Mouse (Mus musculus): Measurements from ENCODE around the gene Gpatch4. TPM values are rescaled to one million over a fixed set of nuclear protein-coding genes. Genes with fewer than 3 reads are reported as not detected.

Gene Gpatch4
- polyA plus RNA-seq, 1 experiment from 2014 or later: 23.9 TPM

DNA sequence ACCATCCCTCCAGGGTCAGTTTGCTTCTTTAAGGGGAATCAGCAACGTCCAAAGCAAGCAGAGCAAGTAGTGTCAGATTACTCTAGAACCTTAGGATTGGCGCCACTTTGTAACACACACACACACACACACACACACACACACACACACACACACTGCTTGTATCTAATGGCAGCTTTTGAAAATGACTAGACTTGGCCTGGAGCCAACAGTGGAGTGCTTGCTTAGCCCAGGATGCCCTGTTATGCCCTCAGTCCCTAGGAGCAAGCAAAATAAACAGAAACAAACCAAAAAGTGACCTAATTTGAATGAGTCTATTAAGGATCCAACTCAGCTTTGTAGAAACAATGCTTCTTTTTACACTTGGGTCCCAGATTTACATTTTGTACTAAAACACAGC lies 25.5 kb downstream of the Gpatch4 start:
- 34% methylated on average over 2 of the region's 2 CpGs for WGBS (ENCODE audit: insufficient replicate concordance)
- no peak overlapping the region for H3K27ac ChIP-seq (ENCODE audit: low read depth, low read length)

DNA sequence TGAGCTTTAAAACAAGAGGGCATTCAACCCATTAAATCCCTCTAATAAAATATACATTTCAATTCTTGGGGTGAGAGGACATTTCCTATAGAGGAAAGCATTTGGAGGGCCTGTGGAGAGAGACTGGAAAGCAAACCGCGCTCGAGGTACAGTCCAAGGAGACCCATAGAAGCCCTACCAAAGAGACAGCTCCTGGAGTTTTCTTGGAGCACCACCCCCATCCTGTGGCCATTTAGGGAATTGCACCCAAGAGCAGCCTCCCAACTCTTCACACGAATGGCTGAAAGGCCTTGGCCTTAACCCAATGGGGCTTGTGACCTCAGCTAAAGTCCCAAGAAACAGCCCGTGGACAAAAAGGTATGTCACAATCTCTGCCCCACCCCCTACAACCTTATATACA lies 28.9 kb downstream of the Gpatch4 start:
- H3K9me3 ChIP-seq (replicated peaks; ENCODE audit: control insufficient read depth, low read length): no peaks in the 10 kb centered on the region
- no peaks in the 10 kb centered on the region for H3K36me3 ChIP-seq (ENCODE audit: control insufficient read depth, insufficient read depth, low read length)
- H3K4me2 ChIP-seq: no peak overlapping the region
- no peaks in the 10 kb centered on the region for H3K4me1 ChIP-seq (ENCODE audit: control insufficient read depth, insufficient read depth, low read length)
- H3K9ac ChIP-seq (ENCODE audit: low read depth, low read length): no peak overlapping the region
- H3K27ac ChIP-seq (ENCODE audit: low read depth, low read length): no peak overlapping the region
- no peak overlapping the region for H3K4me3 ChIP-seq (ENCODE audit: low read depth, low read length)
- ATAC-seq (replicated peaks; ENCODE audit: insufficient number of reproducible peaks, low FRiP score, low TSS enrichment): no peak
- peaks cover 19% of the 10 kb centered on the region for H3K27me3 ChIP-seq (ENCODE audit: control insufficient read depth, insufficient read depth, low read length)
- 3% methylated on average over 5 of the region's 5 CpGs for WGBS (ENCODE audit: insufficient replicate concordance)

More for the DNA sequence above, 25.5 kb downstream of the Gpatch4 start:
- no peak for ATAC-seq (replicated peaks; ENCODE audit: insufficient number of reproducible peaks, low FRiP score, low TSS enrichment)
- no peak overlapping the region for H3K9ac ChIP-seq (ENCODE audit: low read depth, low read length)
- peaks cover 14% of the 10 kb centered on the region; the same call in 1 of the 2 replicates for H3K27me3 ChIP-seq (ENCODE audit: control insufficient read depth, insufficient read depth, low read length)
- no peaks in the 10 kb centered on the region for H3K36me3 ChIP-seq (ENCODE audit: control insufficient read depth, insufficient read depth, low read length)
- no peak overlapping the region for H3K4me3 ChIP-seq (ENCODE audit: low read depth, low read length)
- H3K4me1 ChIP-seq (ENCODE audit: control insufficient read depth, insufficient read depth, low read length): no peaks in the 10 kb centered on the region
- H3K9me3 ChIP-seq (replicated peaks; ENCODE audit: control insufficient read depth, low read length): no peaks in the 10 kb centered on the region
- H3K4me2 ChIP-seq: no peak overlapping the region

DNA sequence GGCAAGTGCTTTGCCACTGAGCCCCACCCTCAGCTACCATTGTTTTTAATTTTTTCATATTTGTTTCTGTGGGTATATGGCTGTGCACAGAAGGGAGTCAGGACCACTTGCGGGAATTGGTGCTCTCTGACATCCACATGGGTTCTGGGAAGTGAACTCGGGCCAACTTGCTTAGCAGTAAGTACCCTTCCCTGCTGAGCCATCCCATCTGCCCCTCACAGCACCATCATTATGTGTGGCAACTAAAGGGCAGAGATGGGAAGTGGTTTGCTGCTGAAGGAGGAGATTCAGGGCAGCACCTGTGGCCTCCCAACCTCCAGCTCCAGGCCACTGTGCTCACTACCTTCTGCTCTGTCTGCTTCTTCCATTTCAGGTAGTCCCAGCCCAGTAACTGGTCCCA lies 30.7 kb downstream of the Gpatch4 start:
- Histone ChIP-seq H3K27me3 (ENCODE audit: control insufficient read depth, insufficient read depth, low read length) (peaks cover 22% of the 10 kb centered on the region), H3K4me2 (no peak overlapping the region), H3K9me3 (replicated peaks; ENCODE audit: control insufficient read depth, low read length) (no peaks in the 10 kb centered on the region), H3K36me3 (ENCODE audit: control insufficient read depth, insufficient read depth, low read length) (no peaks in the 10 kb centered on the region), H3K4me1 (ENCODE audit: control insufficient read depth, insufficient read depth, low read length) (no peaks in the 10 kb centered on the region), H3K4me3 (ENCODE audit: low read depth, low read length) (no peak overlapping the region), H3K9ac (ENCODE audit: low read depth, low read length) (no peak overlapping the region), H3K27ac (ENCODE audit: low read depth, low read length) (no peak overlapping the region)
- 72% methylated on average over 2 of the region's 2 CpGs for WGBS (ENCODE audit: insufficient replicate concordance)
- no peak for ATAC-seq (replicated peaks; ENCODE audit: insufficient number of reproducible peaks, low FRiP score, low TSS enrichment)

DNA sequence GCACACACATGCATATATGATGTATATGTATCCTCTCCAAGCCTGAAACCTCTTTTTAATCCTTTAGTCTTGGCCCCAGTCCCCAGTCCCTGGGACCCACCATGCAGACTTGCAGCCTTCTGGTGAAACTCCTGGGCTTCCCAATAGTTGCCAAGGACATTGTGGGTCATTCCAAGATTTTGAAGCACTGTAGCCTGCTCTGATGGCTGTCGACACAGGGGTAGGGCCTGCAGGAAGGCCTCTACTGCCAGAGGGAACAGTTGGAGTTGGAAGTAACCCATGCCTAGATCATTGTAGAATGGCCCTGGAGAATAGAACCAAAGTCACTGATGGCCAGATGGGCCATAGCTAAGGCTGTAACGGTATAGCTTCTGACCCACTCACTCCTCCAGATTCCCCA lies 31.4 kb downstream of the Gpatch4 start:
- no peak overlapping the region for H3K27ac ChIP-seq (ENCODE audit: low read depth, low read length)
- H3K4me1 ChIP-seq (ENCODE audit: control insufficient read depth, insufficient read depth, low read length): no peaks in the 10 kb centered on the region
- no peaks in the 10 kb centered on the region for H3K36me3 ChIP-seq (ENCODE audit: control insufficient read depth, insufficient read depth, low read length)
- WGBS (ENCODE audit: insufficient replicate concordance): 50% methylated on average over 2 of the region's 2 CpGs
- H3K9ac ChIP-seq (ENCODE audit: low read depth, low read length): no peak overlapping the region
- no peak overlapping the region for H3K4me2 ChIP-seq
- no peak for ATAC-seq (replicated peaks; ENCODE audit: insufficient number of reproducible peaks, low FRiP score, low TSS enrichment)
- H3K9me3 ChIP-seq (replicated peaks; ENCODE audit: control insufficient read depth, low read length): no peaks in the 10 kb centered on the region
- no peak overlapping the region for H3K4me3 ChIP-seq (ENCODE audit: low read depth, low read length)
- peaks cover 21% of the 10 kb centered on the region for H3K27me3 ChIP-seq (ENCODE audit: control insufficient read depth, insufficient read depth, low read length)

DNA sequence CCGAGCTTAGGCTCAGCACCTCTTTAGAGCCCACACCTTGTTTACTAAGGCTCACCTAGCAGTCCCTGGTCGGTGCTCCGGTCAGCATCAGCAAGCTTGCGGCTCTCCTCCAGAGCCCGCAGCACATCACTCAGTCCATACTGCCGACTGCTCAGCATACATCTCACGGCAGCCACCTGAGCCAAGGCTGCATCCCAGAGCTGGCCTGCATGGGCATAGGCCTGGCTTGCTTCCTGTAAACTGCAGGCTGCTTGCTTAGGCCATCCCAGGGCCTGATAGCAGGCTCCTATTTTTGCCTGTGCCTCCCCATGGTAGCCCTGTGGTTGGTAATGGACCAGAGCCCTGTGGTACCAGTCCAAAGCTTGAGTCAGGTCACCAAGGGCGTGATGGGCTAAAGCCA lies 31.9 kb downstream of the Gpatch4 start:
- no peaks in the 10 kb centered on the region for H3K9me3 ChIP-seq (replicated peaks; ENCODE audit: control insufficient read depth, low read length)
- H3K36me3 ChIP-seq (ENCODE audit: control insufficient read depth, insufficient read depth, low read length): no peaks in the 10 kb centered on the region
- H3K4me3 ChIP-seq (ENCODE audit: low read depth, low read length): no peak overlapping the region
- H3K27me3 ChIP-seq (ENCODE audit: control insufficient read depth, insufficient read depth, low read length): peaks cover 18% of the 10 kb centered on the region
- no peak overlapping the region for H3K27ac ChIP-seq (ENCODE audit: low read depth, low read length)
- H3K4me1 ChIP-seq (ENCODE audit: control insufficient read depth, insufficient read depth, low read length): no peaks in the 10 kb centered on the region
- 77% methylated on average over 8 of the region's 8 CpGs for WGBS (ENCODE audit: insufficient replicate concordance)
- ATAC-seq (replicated peaks; ENCODE audit: insufficient number of reproducible peaks, low FRiP score, low TSS enrichment): no peak
- no peak overlapping the region for H3K9ac ChIP-seq (ENCODE audit: low read depth, low read length)
- H3K4me2 ChIP-seq: no peak overlapping the region

DNA sequence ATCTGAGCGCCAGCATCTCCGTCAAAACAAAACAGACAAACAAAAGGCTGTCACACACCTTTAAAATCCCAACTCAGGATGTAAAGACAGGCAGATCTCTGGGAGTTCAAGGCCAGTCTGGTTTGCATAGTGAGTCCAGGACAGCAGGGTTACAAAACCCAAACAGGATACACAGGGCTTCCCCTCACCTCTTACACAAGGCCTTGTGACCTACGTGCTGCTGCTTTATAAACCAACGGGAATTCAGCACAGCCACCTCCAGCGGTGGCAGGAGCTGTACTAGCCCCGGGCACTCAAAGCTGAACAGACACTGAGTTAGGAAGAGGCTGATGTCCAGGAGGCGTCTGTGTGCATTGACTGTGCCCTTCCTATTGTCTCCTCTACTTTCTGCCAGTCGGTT lies 34.5 kb downstream of the Gpatch4 start:
- no peak overlapping the region for H3K9ac ChIP-seq (ENCODE audit: low read depth, low read length)
- no peak overlapping the region for H3K27ac ChIP-seq (ENCODE audit: low read depth, low read length)
- no peak overlapping the region for H3K4me3 ChIP-seq (ENCODE audit: low read depth, low read length)
- H3K9me3 ChIP-seq (replicated peaks; ENCODE audit: control insufficient read depth, low read length): no peaks in the 10 kb centered on the region
- H3K4me2 ChIP-seq: no peak overlapping the region
- ATAC-seq (replicated peaks; ENCODE audit: insufficient number of reproducible peaks, low FRiP score, low TSS enrichment): no peak
- WGBS (ENCODE audit: insufficient replicate concordance): 36% methylated on average over 8 of the region's 8 CpGs
- peaks cover 4% of the 10 kb centered on the region; the same call in 1 of the 2 replicates for H3K4me1 ChIP-seq (ENCODE audit: control insufficient read depth, insufficient read depth, low read length)
- no peaks in the 10 kb centered on the region for H3K36me3 ChIP-seq (ENCODE audit: control insufficient read depth, insufficient read depth, low read length)
- H3K27me3 ChIP-seq (ENCODE audit: control insufficient read depth, insufficient read depth, low read length): peaks cover 8% of the 10 kb centered on the region

DNA sequence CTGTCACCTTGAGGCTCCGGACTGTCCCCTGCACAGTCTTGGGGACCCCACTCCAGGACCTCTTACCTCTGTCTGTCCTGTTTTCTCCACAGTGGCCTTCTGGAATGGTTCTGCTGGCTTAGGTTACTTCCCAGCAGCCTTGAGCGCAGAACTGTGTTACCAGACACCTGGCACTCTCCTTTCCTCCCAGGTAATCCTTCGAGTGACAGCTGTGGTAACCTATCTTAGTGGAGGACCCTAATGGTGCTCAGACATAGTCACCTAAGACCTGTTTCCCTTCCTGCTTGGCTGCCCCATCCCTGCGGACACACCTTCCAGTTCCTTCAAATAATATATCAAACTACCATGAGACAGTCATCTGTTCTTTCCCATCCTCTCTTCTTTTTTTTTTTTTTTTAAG lies 35.3 kb downstream of the Gpatch4 start, which contains the start of gene Ttc24:
Gene Ttc24 (minus strand): TSS at position 101 of the 400 bp plus-strand sequence.
- Histone ChIP-seq H3K9me3 (replicated peaks; ENCODE audit: control insufficient read depth, low read length) (no peaks in the 10 kb centered on the region), H3K27me3 (ENCODE audit: control insufficient read depth, insufficient read depth, low read length) (peaks cover 8% of the 10 kb centered on the region), H3K9ac (ENCODE audit: low read depth, low read length) (no peak within 1 kb of the TSS), H3K36me3 (ENCODE audit: control insufficient read depth, insufficient read depth, low read length) (no peaks in the 10 kb centered on the region), H3K4me1 (ENCODE audit: control insufficient read depth, insufficient read depth, low read length) (peaks cover 11% of the 10 kb centered on the region), H3K4me2 (no peak within 1 kb of the TSS), H3K27ac (ENCODE audit: low read depth, low read length) (no peak within 1 kb of the TSS), H3K4me3 (ENCODE audit: low read depth, low read length) (no peak within 1 kb of the TSS)
- no peak for ATAC-seq (replicated peaks; ENCODE audit: insufficient number of reproducible peaks, low FRiP score, low TSS enrichment)
- WGBS (ENCODE audit: insufficient replicate concordance): 72% methylated on average over 4 of the region's 4 CpGs

DNA sequence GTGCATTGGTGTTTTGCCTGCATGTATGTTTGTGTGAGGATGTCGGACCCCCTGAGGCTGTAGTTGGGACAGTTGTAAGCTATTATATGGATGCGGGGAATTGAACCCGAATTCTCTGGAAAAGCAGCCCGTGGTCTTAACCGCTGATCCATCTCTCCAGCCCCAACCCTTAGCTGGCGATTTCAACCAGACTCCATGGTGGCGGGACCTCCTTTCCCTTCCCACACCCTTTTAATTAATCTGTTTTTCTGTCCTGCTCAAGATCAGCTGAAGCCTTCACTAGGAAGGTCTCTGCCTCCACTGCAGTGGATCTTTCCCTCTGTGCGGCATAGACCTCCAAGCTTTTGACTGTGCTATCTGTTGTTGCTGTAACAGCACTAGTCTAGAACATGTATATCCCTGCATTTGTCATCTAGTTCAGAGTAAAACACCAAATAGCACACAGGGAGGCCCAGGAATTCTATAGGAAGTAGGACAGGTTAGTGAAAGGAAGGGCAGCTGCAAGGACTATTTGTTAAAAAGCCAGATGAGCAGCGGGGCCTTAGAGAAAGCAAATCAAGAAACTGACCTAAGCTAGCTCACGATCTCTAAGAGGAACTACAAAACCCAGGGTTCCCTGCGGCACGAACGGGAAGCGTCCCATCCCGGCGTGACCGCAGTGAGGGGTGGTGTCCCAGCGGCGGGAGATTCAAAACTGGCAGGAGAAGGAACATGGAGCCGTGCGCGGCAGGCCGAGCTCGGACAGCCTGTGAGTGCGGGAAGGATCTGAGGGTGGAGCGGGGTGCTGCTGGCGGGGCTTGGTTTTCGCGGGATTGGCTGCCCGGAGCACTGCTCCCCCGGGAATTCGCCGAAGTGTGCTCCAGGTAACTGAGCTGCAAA lies 38.7 kb downstream of the Gpatch4 start, which contains the start of gene Iqgap3:
Gene Iqgap3 (plus strand): TSS at position 627 of the 879 bp plus-strand sequence.
- Histone ChIP-seq H3K4me3 (ENCODE audit: low read depth, low read length) (peak within 1 kb of the TSS; percentile 78), H3K27me3 (ENCODE audit: control insufficient read depth, insufficient read depth, low read length) (peaks cover 3% of the 10 kb centered on the region; the same call in 1 of the 2 replicates), H3K4me1 (ENCODE audit: control insufficient read depth, insufficient read depth, low read length) (peaks cover 11% of the 10 kb centered on the region), H3K9me3 (replicated peaks; ENCODE audit: control insufficient read depth, low read length) (no peaks in the 10 kb centered on the region), H3K9ac (ENCODE audit: low read depth, low read length) (peak within 1 kb of the TSS; percentile 79), H3K27ac (ENCODE audit: low read depth, low read length) (peak within 1 kb of the TSS; percentile 15; the same call in 1 of the 2 replicates), H3K36me3 (ENCODE audit: control insufficient read depth, insufficient read depth, low read length) (peaks cover 6% of the 10 kb centered on the region; the same call in 1 of the 2 replicates), H3K4me2 (peak within 1 kb of the TSS; percentile 72)
- 0 out of 2 replicates have a peak, but pooled peaks have one; percentile 71 for ATAC-seq (replicated peaks; ENCODE audit: insufficient number of reproducible peaks, low FRiP score, low TSS enrichment)
- WGBS (ENCODE audit: insufficient replicate concordance): 17% methylated on average over 33 of the region's 33 CpGs

Data from heart, embryonic 11.5 days (tissue).